Mouse (Mus musculus) erythroblast, embryonic 14.5 days (primary cell): ENCODE measurements around the gene A930002H24Rik. TPM values are rescaled to one million over a fixed set of nuclear protein-coding genes. Genes with fewer than 3 reads are reported as not detected.
A peak's percentile ranks its signal among the peaks of the same experiment; 100 is the strongest.

ENCODE experiments used
- H3K27me3 ChIP-seq: 2 replicates; pipeline ENCODE4 v1.6.1; 2012; ENCODE audit warnings: inconsistent platforms; ENCODE audit not compliant: control insufficient read depth
- H3K36me3 ChIP-seq: 2 replicates; pipeline ENCODE4 v1.6.1; 2012; ENCODE audit warnings: mild to moderate bottlenecking, inconsistent platforms; ENCODE audit not compliant: control insufficient read depth
- H3K4me1 ChIP-seq: 2 replicates; pipeline ENCODE4 v1.6.1; 2012; ENCODE audit warnings: inconsistent platforms; ENCODE audit not compliant: control insufficient read depth
- H3K4me3 ChIP-seq: replicated peaks from 2 replicates; pipeline ENCODE3; 2012; ENCODE audit warnings: moderate library complexity, mild to moderate bottlenecking, inconsistent platforms
- H3K9me3 ChIP-seq: 2 replicates; pipeline ENCODE4 v1.6.1; 2012; ENCODE audit warnings: low read length, inconsistent platforms, mixed read lengths; ENCODE audit not compliant: control insufficient read depth
- GATA1 ChIP-seq: IDR thresholded peaks from 2 replicates; pipeline ENCODE4 v1.6.1; 2012; ENCODE audit warnings: low read length, inconsistent platforms, mixed read lengths
- TAL1 ChIP-seq: IDR thresholded peaks from 3 replicates; pipeline ENCODE4 v1.6.1; 2012; ENCODE audit warnings: low read length, inconsistent platforms, mixed read lengths
- polyA plus RNA-seq: library from polyadenylated mRNA; stranded (reverse); fragments of >175 nt; gene quantifications from 2 replicates; pipeline ENCODE4 v1.2.3, GENCODE M21; 2012

Gene A930002H24Rik
- polyA plus RNA-seq: 0.11 TPM in 1 of 2 replicates, not detected in the other

DNA sequence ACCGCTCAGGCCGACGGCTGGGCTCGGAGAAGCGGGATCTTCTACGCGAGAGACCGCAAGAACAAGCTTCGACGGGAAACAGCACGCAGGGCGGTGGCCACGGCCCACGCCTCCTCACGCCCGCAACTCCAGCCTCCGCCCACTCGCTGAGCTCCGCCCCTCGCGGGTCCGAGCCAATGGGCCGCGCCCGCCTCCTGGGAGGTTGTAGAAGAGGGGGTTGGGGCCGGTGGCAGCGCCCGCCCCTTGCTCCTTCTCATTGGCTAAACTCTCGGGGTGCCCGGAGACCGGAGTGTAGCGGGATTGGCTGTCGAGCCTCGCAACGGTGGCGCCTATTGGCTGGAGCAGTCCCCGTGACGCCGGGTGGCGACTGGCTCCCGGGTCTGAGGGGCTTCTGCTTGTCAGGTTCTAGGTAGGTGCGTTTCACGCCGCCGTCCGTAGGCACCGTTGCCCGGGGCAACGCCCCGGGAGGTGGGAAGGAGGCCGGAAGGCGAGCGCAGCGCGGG lies at the start of gene A930002H24Rik:
Gene A930002H24Rik, minus strand, starts transcription at position 145 of the 503 bp plus-strand sequence.
- Histone ChIP-seq H3K36me3 (no peaks in the 10 kb centered on the region), H3K9me3 (no peaks in the 10 kb centered on the region), H3K27me3 (peaks cover 29% of the 10 kb centered on the region), H3K4me1 (peaks cover 26% of the 10 kb centered on the region), H3K4me3 (peak within 1 kb of the TSS; percentile 93)
- TF ChIP-seq TAL1 (no peak), GATA1 (no peak)

DNA sequence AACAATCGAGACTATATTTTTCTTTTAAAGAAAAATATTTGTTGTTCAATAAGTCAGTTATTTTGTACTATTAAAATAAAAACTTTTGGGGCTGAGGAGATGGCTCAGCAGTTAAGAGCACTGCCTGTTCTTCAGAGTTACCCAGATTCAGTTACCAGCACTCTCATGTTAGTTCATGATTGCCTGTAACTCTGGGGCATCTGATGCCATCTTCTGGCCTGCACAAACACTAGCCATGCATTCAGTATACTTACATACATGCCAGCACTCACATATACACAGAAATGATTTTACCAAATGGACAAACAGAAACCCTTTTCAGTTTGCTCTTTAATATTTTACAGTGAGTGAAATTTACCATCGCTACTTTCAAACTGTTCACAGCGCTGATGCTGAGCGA lies 45.7 kb upstream of the A930002H24Rik start:
- Histone ChIP-seq H3K4me1 (no peaks in the 10 kb centered on the region), H3K4me3 (no peak overlapping the region), H3K27me3 (no peaks in the 10 kb centered on the region), H3K9me3 (no peaks in the 10 kb centered on the region), H3K36me3 (peaks cover 3% of the 10 kb centered on the region)
- TF ChIP-seq GATA1: no peak
- no peak for TF ChIP-seq TAL1

GRCm38 (mm10) chr17:63897050-63897449 lies 33.5 kb upstream of the A930002H24Rik start:
- peaks cover 6% of the 10 kb centered on the region for H3K4me1 ChIP-seq
- H3K9me3 ChIP-seq: no peaks in the 10 kb centered on the region
- H3K36me3 ChIP-seq: peaks cover 3% of the 10 kb centered on the region; the same call in 1 of the 2 replicates
- no peaks in the 10 kb centered on the region for H3K27me3 ChIP-seq
- no peak overlapping the region for H3K4me3 ChIP-seq
- no peak for TF ChIP-seq GATA1
- TF ChIP-seq TAL1: no peak

- no peaks in the 10 kb centered on the region for H3K27me3 ChIP-seq
- no peaks in the 10 kb centered on the region for H3K9me3 ChIP-seq
- H3K36me3 ChIP-seq: peaks cover 3% of the 10 kb centered on the region; the same call in 1 of the 2 replicates
- no peak overlapping the region for H3K4me3 ChIP-seq
- H3K4me1 ChIP-seq: peaks cover 6% of the 10 kb centered on the region
- TF ChIP-seq GATA1 (no peak), TAL1 (no peak)
Observed at GRCm38 (mm10) chr17:63895829-63896228, 32.2 kb upstream of the A930002H24Rik start.

- no peaks in the 10 kb centered on the region for H3K9me3 ChIP-seq
- no peak overlapping the region for H3K4me3 ChIP-seq
- H3K27me3 ChIP-seq: no peaks in the 10 kb centered on the region
- no peaks in the 10 kb centered on the region for H3K36me3 ChIP-seq
- TF ChIP-seq GATA1 (no peak), TAL1 (no peak)
- peaks cover 4% of the 10 kb centered on the region for H3K4me1 ChIP-seq
Observed at GRCm38 (mm10) chr17:63890611-63891010, 27.0 kb upstream of the A930002H24Rik start.

DNA sequence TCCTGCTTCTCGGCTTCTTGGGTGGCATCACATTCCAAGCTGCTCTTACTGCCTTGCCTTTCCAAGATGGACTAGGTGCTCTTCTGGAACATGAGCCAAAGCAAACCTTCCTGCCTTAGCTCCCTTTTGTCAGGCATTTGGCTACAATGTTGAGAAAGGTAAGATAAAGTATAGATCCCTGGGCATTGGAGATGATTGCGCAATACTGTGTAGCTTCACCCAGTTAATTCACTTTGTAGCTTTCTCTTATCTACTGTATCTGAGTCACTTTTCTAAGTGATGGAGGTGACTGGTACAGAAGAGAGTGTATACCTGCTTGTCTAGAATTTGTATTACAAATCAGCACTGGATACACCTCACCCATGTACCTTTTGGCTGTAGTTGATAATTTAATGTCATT lies 23.4 kb upstream of the A930002H24Rik start:
- Histone ChIP-seq H3K27me3 (no peaks in the 10 kb centered on the region), H3K36me3 (no peaks in the 10 kb centered on the region), H3K9me3 (no peaks in the 10 kb centered on the region), H3K4me1 (peaks cover 4% of the 10 kb centered on the region), H3K4me3 (no peak overlapping the region)
- TF ChIP-seq GATA1 (no peak), TAL1 (no peak)

- Histone ChIP-seq H3K9me3 (no peaks in the 10 kb centered on the region), H3K36me3 (no peaks in the 10 kb centered on the region), H3K4me3 (no peak overlapping the region), H3K27me3 (no peaks in the 10 kb centered on the region), H3K4me1 (no peaks in the 10 kb centered on the region)
- no peak for TF ChIP-seq GATA1
- TF ChIP-seq TAL1: no peak
Observed at GRCm38 (mm10) chr17:63880009-63880408, 16.4 kb upstream of the A930002H24Rik start.

- Histone ChIP-seq H3K27me3 (no peaks in the 10 kb centered on the region), H3K9me3 (no peaks in the 10 kb centered on the region), H3K4me3 (no peak overlapping the region), H3K4me1 (no peaks in the 10 kb centered on the region), H3K36me3 (no peaks in the 10 kb centered on the region)
- TF ChIP-seq TAL1: no peak
- no peak for TF ChIP-seq GATA1
Observed at GRCm38 (mm10) chr17:63878889-63879288, 15.3 kb upstream of the A930002H24Rik start.

GRCm38 (mm10) chr17:63871773-63872172 lies 8.2 kb upstream of the A930002H24Rik start:
- H3K4me3 ChIP-seq: no peak overlapping the region
- H3K27me3 ChIP-seq: no peaks in the 10 kb centered on the region
- no peaks in the 10 kb centered on the region; the same call in 1 of the 2 replicates for H3K9me3 ChIP-seq
- TF ChIP-seq GATA1 (no peak), TAL1 (no peak)
- no peaks in the 10 kb centered on the region; the same call in 1 of the 2 replicates for H3K4me1 ChIP-seq
- H3K36me3 ChIP-seq: no peaks in the 10 kb centered on the region

DNA sequence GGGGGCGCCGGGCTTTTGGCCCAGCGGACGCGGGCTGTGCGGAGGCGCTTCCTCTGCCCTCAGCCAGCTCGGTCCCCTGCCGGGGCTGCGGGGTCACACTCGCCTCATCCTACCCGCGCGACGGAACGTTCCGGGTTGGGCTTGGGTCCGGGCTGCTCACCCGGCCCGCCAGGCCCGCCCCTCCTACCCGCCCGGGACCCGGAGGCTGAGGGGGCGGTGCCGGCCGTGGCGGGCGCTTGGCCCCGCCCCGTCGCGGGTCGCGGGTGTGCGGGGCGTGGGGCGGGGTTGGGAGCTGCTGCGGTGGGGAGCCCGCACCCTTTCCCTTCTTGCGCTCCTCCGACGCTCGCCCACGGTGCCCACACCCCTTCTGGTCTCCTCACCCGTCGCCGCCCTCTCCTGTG lies 580 bp upstream of the A930002H24Rik start:
- H3K4me3 ChIP-seq: peak overlapping the region; percentile 93
- TF ChIP-seq GATA1 (no peak), TAL1 (no peak)
- peaks cover 26% of the 10 kb centered on the region for H3K4me1 ChIP-seq

More for the DNA sequence above, 580 bp upstream of the A930002H24Rik start:
- no peaks in the 10 kb centered on the region for H3K36me3 ChIP-seq
- no peaks in the 10 kb centered on the region for H3K9me3 ChIP-seq
- H3K27me3 ChIP-seq: peaks cover 29% of the 10 kb centered on the region
